18 mouse cellular contexts compared by ENCODE assay signal in genomic region chr4:124255183-124255543, GRCm38 (mm10).
DNase-seq lines count a peak whose midpoint lies in the region; ATAC-seq and TF ChIP-seq lines count a peak whose summit lies in the region.
"Had no signal": no experiment of that assay in that cellular context is flagged by ENCODE, and none has a peak within 500 bp of the region (broad histone marks: within the 10 kb centered on the region; RNA-seq: fewer than 3 reads in every experiment).

No protein-coding gene starts in this region.

- TF ChIP-seq RAD21 in CH12.LX (IDR thresholded peaks at IDR 0.05; ENCODE audit: low read depth, low read length) = no peak

- TF ChIP-seq CTCF in CH12.LX (conservative IDR thresholded peaks at IDR 0.05 in 1 of 2, IDR thresholded peaks at IDR 0.05 in 1 of 2; ENCODE audit: low read depth in 2 of 2, low read length in 2 of 2) = no peak

- 34% methylated on average over 7 of the region's 7 CpGs for WGBS in hindbrain, embryonic 13.5 days
- WGBS in hindbrain, embryonic 12.5 days = 39% methylated on average over 7 of the region's 7 CpGs
- 25% methylated on average over 7 of the region's 7 CpGs for WGBS in forebrain, embryonic 11.5 days
- WGBS in midbrain, embryonic 11.5 days = 33% methylated on average over 7 of the region's 7 CpGs

- dilution Hi-C loops in CH12.LX (cut with MboI; ENCODE audit: extremely low pct_ligation_motif_present, extremely low pct_unique_long_range_greater_than_20kb, low sequenced_read_pairs) = no loop called here

- TF ChIP-seq EP300 in CH12.LX (IDR thresholded peaks at IDR 0.05; ENCODE audit: low read length) = no peak

- DNase-seq in CH12.LX (ENCODE audit: extremely low read depth) = no peak
- no peak for DNase-seq in forebrain, embryonic 11.5 days (ENCODE audit: low spot score)
- DNase-seq in midbrain, embryonic 11.5 days (ENCODE audit: low spot score, missing footprints) = peak; percentile 86
- DNase-seq in B cell, adult 2 months = no peak
- DNase-seq in kidney, postnatal 36 days = no peak
- DNase-seq in spleen, adult 12 weeks (ENCODE audit: low spot score) = no peak
- DNase-seq: adrenal gland, postnatal 10 days; heart, postnatal 36 days; kidney, adult 11 months; lung, adult 18-20 months; lung, postnatal 10 days; right cerebral cortex, postnatal 25 days; thymus, postnatal 25 days had no signal

- H3K27me3 ChIP-seq in hindbrain, embryonic 13.5 days = peaks cover 54% of the 10 kb centered on the region
- H3K27me3 ChIP-seq in hindbrain, embryonic 12.5 days = peaks cover 20% of the 10 kb centered on the region
- peaks cover 94% of the 10 kb centered on the region for H3K27me3 ChIP-seq in CH12.LX (replicated peaks)
- peaks cover 2% of the 10 kb centered on the region; the same call in 1 of the 2 replicates for H3K27me3 ChIP-seq in forebrain, embryonic 11.5 days (ENCODE audit: control insufficient read depth, insufficient read depth, low read length)
- H3K27me3 ChIP-seq in midbrain, embryonic 11.5 days (ENCODE audit: control insufficient read depth, insufficient read depth, low read length) = peaks cover 2% of the 10 kb centered on the region; the same call in 1 of the 2 replicates
- H3K27me3 ChIP-seq: liver, embryonic 12.5 days had no signal

- ATAC-seq in hindbrain, embryonic 13.5 days (ENCODE audit: low FRiP score) = no peak
- ATAC-seq in hindbrain, embryonic 12.5 days (ENCODE audit: low FRiP score) = no peak
- ATAC-seq in forebrain, embryonic 11.5 days (replicated peaks; ENCODE audit: low FRiP score) = peak; percentile 15; the same call in 1 of the 2 replicates
- 0 out of 2 replicates have a peak, but pooled peaks have one; percentile 9 for ATAC-seq in midbrain, embryonic 11.5 days (ENCODE audit: low FRiP score)
- ATAC-seq: liver, embryonic 12.5 days had no signal

- H3K4me1 ChIP-seq in hindbrain, embryonic 13.5 days (replicated peaks) = peaks cover 35% of the 10 kb centered on the region
- peaks cover 25% of the 10 kb centered on the region for H3K4me1 ChIP-seq in hindbrain, embryonic 12.5 days
- peaks cover 0 to 2% of the 10 kb centered on the region in 2 experiments; a peak in 1 of 4 replicates for H3K4me1 ChIP-seq in CH12.LX (ENCODE audit: control insufficient read depth in 1 of 2, insufficient read depth in 2 of 2)
- H3K4me1 ChIP-seq in forebrain, embryonic 11.5 days (replicated peaks; ENCODE audit: control insufficient read depth, insufficient read depth, low read length) = peaks cover 20% of the 10 kb centered on the region
- peaks cover 24% of the 10 kb centered on the region for H3K4me1 ChIP-seq in midbrain, embryonic 11.5 days (ENCODE audit: control insufficient read depth, insufficient read depth, low read length)
- H3K4me1 ChIP-seq: heart, embryonic 15.5 days; liver, embryonic 12.5 days had no signal

- in situ Hi-C loops in CH12.LX (cut with MboI; ENCODE audit: low pct_ligation_motif_present, low pct_unique_long_range_greater_than_20kb, low sequenced_read_pairs) = no loop called here

- H3K4me3 ChIP-seq in hindbrain, embryonic 13.5 days = no peak overlapping the region
- no peak overlapping the region for H3K4me3 ChIP-seq in hindbrain, embryonic 12.5 days
- H3K4me3 ChIP-seq in CH12.LX (replicated peaks in 1 of 3; ENCODE audit: low read depth in 2 of 3, low read length in 2 of 3, poor library complexity in 1 of 3) = no peak overlapping the region
- no peak overlapping the region for H3K4me3 ChIP-seq in forebrain, embryonic 11.5 days (ENCODE audit: low read depth, low read length)
- no peak overlapping the region for H3K4me3 ChIP-seq in midbrain, embryonic 11.5 days (ENCODE audit: low read depth, low read length)
- H3K4me3 ChIP-seq: heart, embryonic 15.5 days; limb, embryonic 12.5 days; liver, embryonic 12.5 days had no signal

- no peaks in the 10 kb centered on the region for H3K36me3 ChIP-seq in hindbrain, embryonic 13.5 days
- H3K36me3 ChIP-seq in hindbrain, embryonic 12.5 days = no peaks in the 10 kb centered on the region
- H3K36me3 ChIP-seq in CH12.LX (replicated peaks in 1 of 2; ENCODE audit: control insufficient read depth in 1 of 2, insufficient read depth in 1 of 2, low read length in 1 of 2) = no peaks in the 10 kb centered on the region
- no peaks in the 10 kb centered on the region for H3K36me3 ChIP-seq in forebrain, embryonic 11.5 days (ENCODE audit: control insufficient read depth, insufficient read depth, low read length)
- no peaks in the 10 kb centered on the region for H3K36me3 ChIP-seq in midbrain, embryonic 11.5 days (ENCODE audit: control insufficient read depth, insufficient read depth, low read length)
- H3K36me3 ChIP-seq: heart, embryonic 15.5 days; limb, embryonic 12.5 days; liver, embryonic 12.5 days had no signal

- no peak overlapping the region for H3K9ac ChIP-seq in hindbrain, embryonic 13.5 days
- no peak overlapping the region for H3K9ac ChIP-seq in hindbrain, embryonic 12.5 days
- no peak overlapping the region for H3K9ac ChIP-seq in CH12.LX (ENCODE audit: insufficient read depth, low read depth)
- no peak overlapping the region for H3K9ac ChIP-seq in forebrain, embryonic 11.5 days (ENCODE audit: low read length)
- H3K9ac ChIP-seq in midbrain, embryonic 11.5 days (ENCODE audit: low read length) = no peak overlapping the region
- H3K9ac ChIP-seq: heart, embryonic 15.5 days; limb, embryonic 12.5 days; liver, embryonic 12.5 days had no signal

- TF ChIP-seq POLR2A in CH12.LX (IDR thresholded peaks at IDR 0.05; ENCODE audit: low read depth, low read length) = no peak

- 0 out of 2 replicates have a peak overlapping the region, but pooled peaks have one; percentile 41 for H3K4me2 ChIP-seq in hindbrain, embryonic 13.5 days
- H3K4me2 ChIP-seq in hindbrain, embryonic 12.5 days (replicated peaks) = no peak overlapping the region
- H3K4me2 ChIP-seq in CH12.LX (ENCODE audit: insufficient read depth, low read depth, poor library complexity, severe bottlenecking) = peak overlapping the region; percentile 59
- H3K4me2 ChIP-seq in forebrain, embryonic 11.5 days (ENCODE audit: low read depth, low read length, severe bottlenecking) = peak overlapping the region; percentile 36; the same call in 1 of the 2 replicates
- no peak overlapping the region for H3K4me2 ChIP-seq in midbrain, embryonic 11.5 days
- H3K4me2 ChIP-seq: heart, embryonic 15.5 days; limb, embryonic 12.5 days; liver, embryonic 12.5 days had no signal

- no peak overlapping the region for H3K27ac ChIP-seq in hindbrain, embryonic 13.5 days
- no peak overlapping the region for H3K27ac ChIP-seq in hindbrain, embryonic 12.5 days
- no peak overlapping the region for H3K27ac ChIP-seq in CH12.LX (ENCODE audit: insufficient read depth, low read depth)
- H3K27ac ChIP-seq in forebrain, embryonic 11.5 days (ENCODE audit: low read depth, low read length) = no peak overlapping the region
- no peak overlapping the region for H3K27ac ChIP-seq in midbrain, embryonic 11.5 days (ENCODE audit: low read depth, low read length)
- H3K27ac ChIP-seq: heart, embryonic 15.5 days; limb, embryonic 12.5 days; liver, embryonic 12.5 days had no signal

- H3K9me3 ChIP-seq in hindbrain, embryonic 13.5 days = no peaks in the 10 kb centered on the region
- no peaks in the 10 kb centered on the region for H3K9me3 ChIP-seq in hindbrain, embryonic 12.5 days (replicated peaks)
- no peaks in the 10 kb centered on the region for H3K9me3 ChIP-seq in CH12.LX (replicated peaks; ENCODE audit: low read length)
- no peaks in the 10 kb centered on the region for H3K9me3 ChIP-seq in forebrain, embryonic 11.5 days (ENCODE audit: control insufficient read depth, low read length)
- no peaks in the 10 kb centered on the region for H3K9me3 ChIP-seq in midbrain, embryonic 11.5 days (ENCODE audit: control insufficient read depth, low read length)
- H3K9me3 ChIP-seq: heart, embryonic 15.5 days; limb, embryonic 12.5 days; liver, embryonic 12.5 days had no signal

- no peaks in the 10 kb centered on the region for H3K79me2 ChIP-seq in CH12.LX (replicated peaks; ENCODE audit: control insufficient read depth, extremely low read depth, insufficient read depth, poor library complexity, severe bottlenecking)

TF ChIP-seq in CH12.LX, 34 proteins besides CTCF, POLR2A, EP300 and RAD21:
- TF ChIP-seq MAZ (IDR thresholded peaks at IDR 0.05; ENCODE audit: low read depth, low read length) (no peak), BHLHE40 (IDR thresholded peaks at IDR 0.05; ENCODE audit: low read depth, low read length) (peak; percentile 75), ELF1 (IDR thresholded peaks at IDR 0.05; ENCODE audit: low read depth, low read length) (no peak), MEF2A (IDR thresholded peaks at IDR 0.05; ENCODE audit: borderline replicate concordance, low read depth, low read length) (no peak), CHD1 (IDR thresholded peaks at IDR 0.05; ENCODE audit: low read depth, low read length) (no peak), USF2 (conservative IDR thresholded peaks at IDR 0.05; ENCODE audit: low read depth, low read length) (no peak), SIN3A (IDR thresholded peaks at IDR 0.05; ENCODE audit: low read length) (no peak)

Comparison
In these comparisons a context has a peak if more than half of its experiments do, and no peak if none do; other contexts are left out.
1. H3K4me2 ChIP-seq: peak in hindbrain, embryonic 13.5 days (single experiment), CH12.LX (single experiment) and forebrain, embryonic 11.5 days (single experiment); none in hindbrain, embryonic 12.5 days (single experiment) and midbrain, embryonic 11.5 days (single experiment).
2. ATAC-seq: peak in forebrain, embryonic 11.5 days (single experiment) and midbrain, embryonic 11.5 days (single experiment); none in hindbrain, embryonic 13.5 days (single experiment) and hindbrain, embryonic 12.5 days (single experiment).